ENCODE assay signal across 8 mouse cellular contexts in genomic region chr9:88482829-88483396, GRCm38 (mm10). TPM values are rescaled to one million over a fixed set of nuclear protein-coding genes. Genes with fewer than 3 reads are reported as not detected.
A peak's percentile ranks its signal among the peaks of the same experiment; 100 is the strongest.
DNase-seq lines count a peak whose midpoint lies in the region; ATAC-seq lines count a peak whose summit lies in the region.

No protein-coding gene starts in this region.

- peak overlapping the region; percentile 85 for H3K9ac ChIP-seq in forebrain, embryonic 13.5 days

- ATAC-seq in forebrain, embryonic 13.5 days = no peak
- ATAC-seq in megakaryocyte progenitor cell, adult 5-6 weeks (replicated peaks; ENCODE audit: poor library complexity) = peak; percentile 30

- H3K4me2 ChIP-seq in forebrain, embryonic 13.5 days = peak overlapping the region; percentile 62

- peaks cover 25% of the 10 kb centered on the region for H3K4me1 ChIP-seq in forebrain, embryonic 13.5 days

- intact Hi-C loops in heart, postnatal 14 days (cut with DNase I) = no loop called here

- peak; percentile 83 for DNase-seq in gastrocnemius, adult 18-20 months (ENCODE audit: low spot score)
- no peak for DNase-seq in gastrocnemius, postnatal 25 days
- DNase-seq in c-Kit-negative CD71-positive TER-119-positive erythroid progenitor cells, embryonic 14.5 days (ENCODE audit: low read depth, low spot score) = peak; percentile 16
- DNase-seq in heart, postnatal 14 days = peak; percentile 91
- peak; percentile 66 to 78 for DNase-seq in layer of hippocampus, postnatal 25 days (ENCODE audit: extremely low spot score in 1 of 2, low spot score in 1 of 2)
- DNase-seq in spleen, postnatal 14 days (ENCODE audit: low spot score in 2 of 2) = peak; percentile 58 to 69

- H3K4me3 ChIP-seq in forebrain, embryonic 13.5 days = peak overlapping the region; percentile 99

- under 1% methylated on average over 25 of the region's 52 CpGs for WGBS in forebrain, embryonic 13.5 days

- peak overlapping the region; percentile 100 for H3K27ac ChIP-seq in forebrain, embryonic 13.5 days

- H3K9me3 ChIP-seq in forebrain, embryonic 13.5 days (replicated peaks) = no peaks in the 10 kb centered on the region

- no peaks in the 10 kb centered on the region for H3K27me3 ChIP-seq in forebrain, embryonic 13.5 days

- H3K36me3 ChIP-seq in forebrain, embryonic 13.5 days (ENCODE audit: poor library complexity, severe bottlenecking) = no peaks in the 10 kb centered on the region

RNA-seq across cellular contexts. Expression of gene Syncrip, which starts 0.5 kb away (rescaled TPM):
- 10 to 100 TPM; 51.4 to 68.7 TPM for total RNA-seq in gastrocnemius, adult 18-20 months (2021)
- total RNA-seq in gastrocnemius, postnatal 25 days (2021) = 10 to 100 TPM; 38.0 to 45.0 TPM
- polyA plus RNA-seq in forebrain, embryonic 13.5 days (2015; fragmentation: Nextera tagmentation; extraction: Ambion mirVana) = 128 and 131 TPM in 2 replicates
- total RNA-seq in heart, postnatal 14 days (2021) = 10 to 100 TPM; 61.2 to 62.1 TPM
- 10 to 100 TPM; 62.4 to 69.4 TPM for total RNA-seq in layer of hippocampus, postnatal 25 days (2021)
- 250 and 274 TPM in 2 replicates for total RNA-seq in megakaryocyte progenitor cell, adult 5-6 weeks (2015)
- total RNA-seq in megakaryocyte progenitor cell, adult 5-6 weeks (2017) = 254 and 290 TPM in 2 replicates

RNA-seq across cellular contexts. Expression of gene Gm20537, which starts 26.5 kb away (rescaled TPM):
- not detected for total RNA-seq in gastrocnemius, adult 18-20 months (2021)
- under 1 TPM in 1 of 2 experiments, not detected in 1; 0.51 TPM for total RNA-seq in gastrocnemius, postnatal 25 days (2021)
- 0.67 and 0.88 TPM in 2 replicates for polyA plus RNA-seq in forebrain, embryonic 13.5 days (2015; fragmentation: Nextera tagmentation; extraction: Ambion mirVana)
- total RNA-seq in heart, postnatal 14 days (2021) = 1 to 10 TPM; 1.2 to 2.0 TPM
- total RNA-seq in layer of hippocampus, postnatal 25 days (2021) = not detected
- not detected in 2 replicates for total RNA-seq in megakaryocyte progenitor cell, adult 5-6 weeks (2015)
- total RNA-seq in megakaryocyte progenitor cell, adult 5-6 weeks (2017) = not detected in 2 replicates

RNA-seq across cellular contexts. Expression of gene Snx14, which starts 44.2 kb away (rescaled TPM):
- 10 to 100 TPM; 12.8 to 13.6 TPM for total RNA-seq in gastrocnemius, adult 18-20 months (2021)
- total RNA-seq in gastrocnemius, postnatal 25 days (2021) = 10 to 100 TPM; 12.1 to 12.4 TPM
- 21.6 and 23.4 TPM in 2 replicates for polyA plus RNA-seq in forebrain, embryonic 13.5 days (2015; fragmentation: Nextera tagmentation; extraction: Ambion mirVana)
- total RNA-seq in heart, postnatal 14 days (2021) = 10 to 100 TPM; 27.1 to 29.1 TPM
- total RNA-seq in layer of hippocampus, postnatal 25 days (2021) = 10 to 100 TPM; 46.2 to 51.8 TPM
- 31.8 and 36.1 TPM in 2 replicates for total RNA-seq in megakaryocyte progenitor cell, adult 5-6 weeks (2015)
- total RNA-seq in megakaryocyte progenitor cell, adult 5-6 weeks (2017) = 17.1 and 21.6 TPM in 2 replicates
